Mouse (Mus musculus) liver, embryonic 15.5 days (tissue): ENCODE measurements around the gene Mzf1. TPM values are rescaled to one million over a fixed set of nuclear protein-coding genes. Genes with fewer than 3 reads are reported as not detected.

ENCODE experiments used
- ATAC-seq: fragments of 200-750 bp; cut with Nextera tagmentation; 2 replicates; pipeline ENCODE4 v1.8.0; 2017; ENCODE audit warnings: moderate number of reproducible peaks, mild to moderate bottlenecking, moderate library complexity; ENCODE audit not compliant: insufficient read depth
- H3K27ac ChIP-seq: fragments of 300-500 bp; sonication (generic); replicated peaks from 2 replicates; pipeline ENCODE4 v1.5.1; 2015; ENCODE audit warnings: mild to moderate bottlenecking, inconsistent platforms
- H3K27me3 ChIP-seq: fragments of 300-500 bp; sonication (generic); 2 replicates; pipeline ENCODE4 v1.6.1; 2015; ENCODE audit warnings: mild to moderate bottlenecking, inconsistent platforms
- H3K36me3 ChIP-seq: fragments of 300-500 bp; sonication (generic); replicated peaks from 2 replicates; pipeline ENCODE4 v1.6.1; 2015; ENCODE audit warnings: moderate library complexity, mild to moderate bottlenecking, inconsistent platforms
- H3K4me1 ChIP-seq: fragments of 300-500 bp; sonication (generic); replicated peaks from 2 replicates; pipeline ENCODE4 v1.6.1; 2015; ENCODE audit warnings: inconsistent platforms
- H3K4me2 ChIP-seq: fragments of 300-500 bp; sonication (generic); 2 replicates; pipeline ENCODE4 v1.6.1; 2015; ENCODE audit warnings: moderate library complexity, mild to moderate bottlenecking, inconsistent platforms
- H3K4me3 ChIP-seq: fragments of 300-500 bp; sonication (generic); replicated peaks from 2 replicates; pipeline ENCODE4 v1.5.1; 2015; ENCODE audit warnings: mild to moderate bottlenecking, inconsistent platforms
- H3K9ac ChIP-seq: fragments of 300-500 bp; sonication (generic); 2 replicates; pipeline ENCODE4 v1.6.1; 2015; ENCODE audit warnings: moderate library complexity, mild to moderate bottlenecking, inconsistent platforms
- H3K9me3 ChIP-seq: fragments of 300-500 bp; sonication (generic); replicated peaks from 2 replicates; pipeline ENCODE4 v1.6.1; 2016; ENCODE audit warnings: inconsistent platforms
- WGBS: fragments of 180-500 bp; shearing (Covaris S2); methylation state at CpG from one replicate; pipeline ENCODE4 v1.1.7; 2015; ENCODE audit warnings: mixed read lengths; ENCODE audit not compliant: insufficient replicate concordance; 5-methylcytosine and 5-hydroxymethylcytosine counted together
- polyA plus RNA-seq: library from polyadenylated mRNA; unstranded; fragments of >200 nt; fragmentation: Nextera tagmentation; extraction: Ambion mirVana; gene quantifications from 2 replicates; pipeline ENCODE4 v1.2.1, GENCODE M21; 2015

Mzf1 gene
- polyA plus RNA-seq, 1 experiment from 2014 or later = 0.37 TPM

GRCm38 (mm10) chr7:13034148-13034977, 20.2 kb downstream of the Mzf1 start, which contains the start of gene Chmp2a:
Gene Chmp2a, minus strand, starts transcription at chr7:13034807.
- H3K4me3 ChIP-seq = peak within 1 kb of the TSS; percentile 78
- H3K27me3 ChIP-seq = no peaks in the 10 kb centered on the region
- H3K27ac ChIP-seq = peak within 1 kb of the TSS; percentile 98
- peak within 1 kb of the TSS; percentile 80 for H3K4me2 ChIP-seq
- WGBS = under 1% methylated on average over 45 of the region's 45 CpGs
- H3K9ac ChIP-seq = peak within 1 kb of the TSS; percentile 82
- no peaks in the 10 kb centered on the region for H3K9me3 ChIP-seq
- peaks cover 63% of the 10 kb centered on the region for H3K36me3 ChIP-seq
- peaks cover 60% of the 10 kb centered on the region for H3K4me1 ChIP-seq
- ATAC-seq = peak; percentile 68

- H3K9me3 ChIP-seq = no peaks in the 10 kb centered on the region
- no peaks in the 10 kb centered on the region for H3K27me3 ChIP-seq
- peak overlapping the region; percentile 78 for H3K4me3 ChIP-seq
- ATAC-seq = no peak
- H3K36me3 ChIP-seq = peaks cover 70% of the 10 kb centered on the region
- peak overlapping the region; percentile 82 for H3K9ac ChIP-seq
- peak overlapping the region; percentile 80 for H3K4me2 ChIP-seq
- H3K27ac ChIP-seq = peak overlapping the region; percentile 98
- WGBS = 44% methylated on average over 13 of the region's 13 CpGs
- peaks cover 52% of the 10 kb centered on the region for H3K4me1 ChIP-seq
Observed at GRCm38 (mm10) chr7:13033451-13034147, 21.0 kb downstream of the Mzf1 start.

GRCm38 (mm10) chr7:13032541-13032940, 22.0 kb downstream of the Mzf1 start:
- WGBS = 88% methylated on average over 7 of the region's 7 CpGs
- Histone ChIP-seq H3K4me1 (peaks cover 51% of the 10 kb centered on the region), H3K4me3 (no peak overlapping the region), H3K27me3 (no peaks in the 10 kb centered on the region), H3K9ac (no peak overlapping the region), H3K36me3 (peaks cover 81% of the 10 kb centered on the region), H3K27ac (no peak overlapping the region), H3K4me2 (no peak overlapping the region; the same call in 1 of the 2 replicates), H3K9me3 (no peaks in the 10 kb centered on the region)
- no peak for ATAC-seq

- ATAC-seq = no peak
- Histone ChIP-seq H3K27ac (no peak overlapping the region), H3K4me2 (no peak overlapping the region), H3K36me3 (peaks cover 86% of the 10 kb centered on the region), H3K9ac (no peak overlapping the region), H3K27me3 (no peaks in the 10 kb centered on the region), H3K4me1 (peaks cover 52% of the 10 kb centered on the region), H3K9me3 (no peaks in the 10 kb centered on the region), H3K4me3 (no peak overlapping the region)
- WGBS = 80% methylated on average over 2 of the region's 2 CpGs
Observed at GRCm38 (mm10) chr7:13031983-13032382, 22.6 kb downstream of the Mzf1 start.

- Histone ChIP-seq H3K4me2 (no peak overlapping the region), H3K36me3 (peaks cover 91% of the 10 kb centered on the region), H3K27ac (no peak overlapping the region), H3K4me1 (peaks cover 52% of the 10 kb centered on the region), H3K9ac (no peak overlapping the region), H3K27me3 (no peaks in the 10 kb centered on the region), H3K4me3 (no peak overlapping the region), H3K9me3 (no peaks in the 10 kb centered on the region)
- no peak for ATAC-seq
- WGBS = 70% methylated on average over 5 of the region's 5 CpGs
Observed at GRCm38 (mm10) chr7:13031069-13031468, 23.5 kb downstream of the Mzf1 start.

- H3K4me3 ChIP-seq = no peak overlapping the region
- ATAC-seq = no peak
- H3K27ac ChIP-seq = no peak overlapping the region
- peaks cover 86% of the 10 kb centered on the region for H3K36me3 ChIP-seq
- WGBS = 83% methylated on average over 4 of the region's 4 CpGs
- H3K27me3 ChIP-seq = no peaks in the 10 kb centered on the region
- no peak overlapping the region for H3K9ac ChIP-seq
- H3K4me1 ChIP-seq = peaks cover 48% of the 10 kb centered on the region
- no peak overlapping the region for H3K4me2 ChIP-seq
- no peaks in the 10 kb centered on the region for H3K9me3 ChIP-seq
Observed at GRCm38 (mm10) chr7:13028986-13029385, 25.6 kb downstream of the Mzf1 start.

- WGBS = 29% methylated on average over 4 of the region's 4 CpGs
- Histone ChIP-seq H3K27me3 (no peaks in the 10 kb centered on the region), H3K9me3 (no peaks in the 10 kb centered on the region), H3K4me3 (peak overlapping the region; percentile 89), H3K4me1 (peaks cover 43% of the 10 kb centered on the region), H3K9ac (peak overlapping the region; percentile 85), H3K36me3 (peaks cover 54% of the 10 kb centered on the region), H3K27ac (peak overlapping the region; percentile 98), H3K4me2 (peak overlapping the region; percentile 98)
- ATAC-seq = no peak
Observed at GRCm38 (mm10) chr7:13025511-13026112, 29.0 kb downstream of the Mzf1 start.

- peaks cover 43% of the 10 kb centered on the region for H3K4me1 ChIP-seq
- no peaks in the 10 kb centered on the region for H3K27me3 ChIP-seq
- ATAC-seq = peak; percentile 45
- no peaks in the 10 kb centered on the region for H3K9me3 ChIP-seq
- H3K9ac ChIP-seq = peak overlapping the region; percentile 85
- WGBS = under 1% methylated on average over 29 of the region's 44 CpGs
- peak overlapping the region; percentile 98 for H3K4me2 ChIP-seq
- H3K36me3 ChIP-seq = peaks cover 46% of the 10 kb centered on the region
- peak overlapping the region; percentile 98 for H3K27ac ChIP-seq
- H3K4me3 ChIP-seq = peak overlapping the region; percentile 89
Observed at GRCm38 (mm10) chr7:13024805-13025204, 29.8 kb downstream of the Mzf1 start.

- Histone ChIP-seq H3K36me3 (peaks cover 39% of the 10 kb centered on the region), H3K4me1 (peaks cover 43% of the 10 kb centered on the region), H3K27ac (peak overlapping the region; percentile 98), H3K4me3 (peak overlapping the region; percentile 89), H3K9me3 (no peaks in the 10 kb centered on the region), H3K27me3 (no peaks in the 10 kb centered on the region), H3K4me2 (peak overlapping the region; percentile 98), H3K9ac (peak overlapping the region; percentile 85)
- peak; percentile 80 for ATAC-seq
- under 1% methylated on average over 93 of the region's 95 CpGs for WGBS
Observed at GRCm38 (mm10) chr7:13023928-13024731, 30.4 kb downstream of the Mzf1 start.

GRCm38 (mm10) chr7:13022773-13023535, 31.6 kb downstream of the Mzf1 start:
- H3K4me3 ChIP-seq = peak overlapping the region; percentile 89
- no peaks in the 10 kb centered on the region for H3K9me3 ChIP-seq
- WGBS = 4% methylated on average over 31 of the region's 31 CpGs
- peaks cover 27% of the 10 kb centered on the region for H3K36me3 ChIP-seq
- peaks cover 52% of the 10 kb centered on the region for H3K4me1 ChIP-seq
- ATAC-seq = peak; percentile 17
- peak overlapping the region; percentile 98 for H3K27ac ChIP-seq
- peak overlapping the region; percentile 98 for H3K4me2 ChIP-seq
- H3K27me3 ChIP-seq = no peaks in the 10 kb centered on the region
- H3K9ac ChIP-seq = peak overlapping the region; percentile 85
